Mouse (Mus musculus) adrenal gland, adult 8-10 months (tissue): ENCODE measurements at regions not wholly inside any gene's neighbourhood (a gene's known extent, or its start where the extent isn't known, plus 50 kb on each side); places are given as distances from the start of the nearest gene placed in this dataset.

Source experiments
- DNase-seq: peaks from one replicate; pipeline ENCODE4 v3.0.0; 2022

DNA sequence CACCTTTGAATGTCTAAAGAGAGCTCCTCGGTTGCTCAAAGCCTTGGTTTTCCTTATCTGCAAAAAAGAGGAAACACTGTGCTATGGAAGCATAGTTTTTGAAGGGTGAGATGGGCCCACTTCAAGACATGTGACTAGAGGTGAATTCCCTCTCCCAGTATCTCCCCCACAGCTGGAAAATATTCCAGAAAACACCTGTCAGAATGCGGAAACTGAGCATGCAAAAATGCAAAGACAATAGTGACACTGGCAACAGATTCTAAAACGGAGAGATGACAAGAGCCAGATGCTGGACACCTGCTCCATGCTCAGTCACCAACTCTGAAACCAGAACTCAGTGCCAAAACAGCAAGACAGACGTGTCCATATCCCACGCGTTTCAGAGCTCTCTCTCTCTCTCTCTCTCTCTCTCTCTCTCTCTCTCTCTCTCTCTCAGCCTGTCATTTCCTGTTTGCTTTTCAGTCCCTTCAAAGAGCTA is 117.5 kb upstream of the Itga4 start:
- DNase-seq = no peak

DNA sequence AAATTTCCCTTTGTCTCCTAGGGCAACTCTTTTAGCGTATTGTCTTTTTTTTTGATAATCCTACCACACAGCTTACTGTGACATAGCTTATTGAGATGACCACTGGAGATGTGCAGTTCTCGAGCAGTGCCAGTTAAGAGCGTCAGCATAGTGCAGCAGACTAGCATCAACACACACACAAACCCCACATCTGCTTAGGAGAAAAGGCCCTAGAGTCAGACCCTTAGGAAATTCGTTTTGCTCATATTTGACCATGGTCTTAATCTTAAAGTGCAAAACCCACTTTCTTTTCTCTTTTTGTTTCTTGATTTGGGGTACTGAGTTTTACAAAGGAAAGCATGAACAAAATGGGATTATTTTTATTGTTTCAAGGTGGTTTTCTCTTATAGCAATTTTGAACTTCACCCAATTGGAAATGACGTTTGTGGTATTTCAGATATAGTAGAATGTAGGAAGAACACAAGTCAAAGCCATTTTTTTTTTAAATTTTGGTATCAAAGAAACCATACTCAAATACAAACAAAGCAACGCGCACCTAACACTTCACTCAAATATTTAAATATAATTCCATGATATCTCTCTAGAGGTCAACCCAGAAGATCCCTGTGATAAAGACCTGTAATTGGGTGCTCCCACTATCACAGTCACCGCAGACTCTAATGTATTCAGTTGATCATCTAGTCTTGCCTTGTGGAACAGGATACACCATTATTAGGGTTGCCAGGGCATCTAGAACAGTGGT is 116.7 kb upstream of the Itga4 start:
- no peak for DNase-seq

DNA sequence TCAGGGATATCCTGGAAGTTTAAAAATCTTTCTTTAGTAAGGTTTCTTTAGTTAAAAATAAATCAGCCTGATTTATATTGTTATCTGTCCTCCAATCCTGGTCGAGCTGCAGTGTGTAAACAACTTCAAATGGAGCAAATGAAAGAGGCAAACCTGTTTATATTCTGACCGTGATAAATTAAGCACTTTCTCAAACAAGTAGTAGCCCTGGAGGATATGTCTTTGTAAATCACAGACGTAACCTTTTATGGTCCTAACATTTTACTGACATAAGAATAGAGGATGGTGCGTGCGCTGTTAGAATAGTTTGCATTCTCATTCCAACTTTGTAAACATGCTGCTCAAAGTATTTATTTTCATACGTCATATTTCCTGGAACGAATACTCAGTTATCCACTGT is 113.3 kb upstream of the Itga4 start:
- DNase-seq = no peak

DNA sequence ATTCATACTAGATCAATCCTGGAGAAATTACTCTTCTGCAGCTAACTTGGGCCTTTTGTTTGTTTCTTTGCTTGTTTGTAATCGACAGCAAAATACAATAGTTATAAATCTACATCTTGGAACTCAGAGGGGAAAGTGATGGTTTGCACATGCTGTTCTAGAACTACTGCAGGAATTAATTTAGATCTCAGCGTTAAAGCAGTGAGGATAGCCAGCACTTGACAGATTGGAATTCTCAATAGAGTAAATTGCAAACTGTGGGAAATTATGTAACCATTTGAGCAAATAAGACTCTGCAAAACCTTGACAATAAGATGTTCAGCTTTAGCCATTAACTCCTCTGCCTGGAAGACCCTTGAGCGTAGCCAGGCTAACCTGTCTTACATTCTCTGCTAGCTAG is 112.0 kb upstream of the Itga4 start:
- no peak for DNase-seq

DNA sequence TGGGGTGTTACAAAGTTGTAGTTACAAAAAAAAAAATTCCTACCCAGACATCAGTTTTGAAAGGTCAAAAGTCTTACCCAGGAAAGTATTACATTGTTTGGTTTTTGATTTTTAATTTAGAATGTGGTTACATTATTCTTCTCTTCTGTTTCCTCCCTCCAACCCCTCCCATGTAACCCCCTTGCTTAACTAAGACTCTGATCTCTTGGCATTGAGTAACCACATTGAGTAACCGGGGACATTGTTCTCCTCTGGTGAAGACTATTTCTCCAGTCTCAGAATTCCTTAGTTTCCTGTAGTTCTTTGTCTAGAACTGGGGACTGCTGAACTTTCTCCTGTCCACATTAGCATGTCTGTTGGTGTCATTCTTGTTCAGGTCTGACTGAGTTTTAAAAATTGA is 109.3 kb upstream of the Itga4 start:
- DNase-seq = no peak

DNA sequence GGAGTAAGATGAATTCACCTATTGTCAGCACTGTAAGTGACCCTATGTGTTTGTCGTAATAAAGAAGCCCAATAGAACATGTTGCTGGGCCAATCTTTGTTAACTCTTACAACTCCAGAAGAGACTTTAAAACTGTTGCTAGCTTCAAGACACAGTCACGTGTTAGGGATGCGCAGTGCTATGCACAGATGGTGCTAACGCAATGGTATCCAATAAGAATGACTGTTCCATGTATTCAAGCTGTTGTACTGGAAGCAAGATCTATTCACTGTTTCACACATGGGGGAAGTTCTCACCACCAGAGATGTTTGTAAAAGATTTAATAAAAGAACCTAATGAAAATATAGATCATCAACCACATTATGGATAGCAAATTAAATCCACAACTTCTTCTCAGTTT is 108.7 kb upstream of the Itga4 start:
- DNase-seq = no peak

DNA sequence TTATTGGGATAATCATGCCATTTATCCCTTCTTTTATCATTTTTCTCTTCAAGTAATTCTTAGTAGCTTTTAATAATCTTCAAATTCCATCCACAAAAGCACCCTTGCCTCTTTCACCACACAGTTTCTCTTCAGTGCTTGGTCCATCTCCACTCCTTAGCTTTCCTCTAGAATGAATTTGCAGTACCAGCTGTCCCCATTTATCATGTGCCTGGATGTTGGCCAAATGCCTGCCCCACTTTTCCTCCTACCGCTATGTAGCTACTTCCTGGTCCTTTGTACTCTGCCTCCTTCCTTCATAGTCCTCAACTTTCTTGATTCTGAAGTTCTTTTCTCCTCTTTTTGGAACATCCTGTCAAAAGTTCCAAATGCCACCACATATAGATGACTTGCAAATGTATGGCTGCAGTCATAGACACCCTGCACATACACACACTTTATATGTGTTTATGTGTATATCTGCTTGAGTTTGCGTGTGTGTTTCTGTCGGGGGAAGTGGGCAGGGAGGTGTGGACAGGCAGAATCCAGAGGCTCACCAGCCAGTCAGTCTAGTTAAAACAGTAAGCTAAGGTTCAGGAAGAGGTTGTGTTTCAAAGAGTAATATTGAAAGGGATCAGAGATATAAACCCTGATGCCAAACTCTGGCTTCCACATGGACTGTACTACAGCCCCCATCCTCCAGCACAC is 106.1 kb upstream of the Itga4 start:
- peak; percentile 17 for DNase-seq

DNA sequence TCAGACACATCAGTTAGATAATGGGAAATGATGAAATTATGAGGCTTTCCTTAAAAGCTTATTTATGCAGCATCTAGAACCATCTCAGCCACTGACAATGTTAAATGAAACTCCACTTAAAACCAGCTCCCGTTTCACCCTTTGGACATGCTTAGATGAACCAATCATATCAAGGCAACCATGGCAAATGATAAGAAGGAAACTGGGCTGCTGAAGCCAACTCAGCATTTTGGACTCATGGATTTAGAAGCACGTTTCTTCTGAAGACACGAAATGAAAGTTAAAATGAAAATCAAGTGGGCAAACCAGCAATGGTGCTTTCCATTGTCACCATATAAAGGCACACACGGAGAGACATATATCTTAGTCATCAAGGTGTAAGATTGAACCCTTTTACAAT is 103.6 kb upstream of the Itga4 start:
- no peak for DNase-seq

DNA sequence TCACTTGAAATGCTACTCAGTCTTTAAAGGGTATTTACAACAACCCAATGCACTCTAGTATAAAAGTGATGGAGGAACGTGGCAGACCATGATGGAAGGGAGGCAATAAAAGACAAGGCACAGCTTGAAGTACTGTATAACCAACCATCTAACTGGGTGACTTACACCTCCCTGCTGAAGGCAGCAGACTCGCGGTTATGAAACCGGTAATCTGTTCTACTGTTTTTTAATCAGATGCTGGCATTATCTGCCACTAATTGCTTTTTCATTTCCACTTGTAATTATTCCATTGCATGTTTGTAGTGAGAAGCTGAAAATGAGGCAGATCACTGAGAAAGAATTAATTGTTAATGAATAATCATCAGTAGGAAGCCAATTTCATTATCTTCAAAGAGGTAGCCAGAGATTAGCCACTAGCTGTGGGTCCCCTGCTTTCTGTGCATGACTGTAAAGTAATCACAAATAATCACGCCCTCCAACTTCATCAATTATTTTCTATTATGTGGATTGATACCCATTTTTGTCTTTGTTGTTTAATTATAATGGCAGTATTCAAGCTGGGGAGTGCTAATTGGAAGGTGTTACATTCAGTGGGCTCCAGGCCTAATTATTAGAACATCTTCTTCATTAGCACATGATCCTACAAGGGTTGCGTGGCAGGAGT is 103.1 kb upstream of the Itga4 start:
- DNase-seq = no peak

DNA sequence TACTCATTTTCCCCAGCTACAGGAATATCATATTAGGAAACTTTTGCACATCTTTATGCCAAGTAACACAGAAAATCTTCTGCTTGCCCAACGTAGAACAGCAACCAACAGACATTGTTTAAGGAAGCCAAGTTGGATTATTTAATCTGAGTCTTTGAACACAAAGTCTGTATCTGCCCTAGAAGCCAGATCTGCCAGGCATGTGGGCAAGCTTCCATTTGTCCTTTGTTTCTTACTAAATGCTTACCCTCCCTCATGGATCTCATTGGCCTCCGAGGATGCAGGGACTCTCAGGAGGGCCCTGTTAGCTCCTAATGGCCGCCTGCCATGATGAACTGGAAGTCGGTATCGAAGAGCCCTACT is 102.5 kb upstream of the Itga4 start:
- no peak for DNase-seq

DNA sequence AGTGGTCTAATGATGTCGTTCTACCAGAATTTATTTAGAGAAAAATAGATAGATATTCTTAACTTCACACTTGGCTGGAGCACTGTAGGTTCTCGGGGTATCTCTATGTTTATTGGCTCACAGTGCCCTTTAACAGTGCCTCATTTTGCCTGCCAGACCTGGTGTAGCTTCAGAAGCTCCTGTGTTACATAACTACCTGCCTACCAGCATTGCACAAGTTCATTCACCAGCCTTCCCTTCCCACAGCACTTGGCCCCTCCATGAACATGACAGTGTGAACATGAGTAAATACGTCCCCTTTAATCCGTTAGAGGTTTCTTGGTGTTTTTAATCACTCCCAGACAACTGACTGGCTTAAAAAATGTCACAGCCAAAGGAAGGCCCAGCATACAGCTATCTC is 102.2 kb upstream of the Itga4 start:
- DNase-seq = no peak

DNA sequence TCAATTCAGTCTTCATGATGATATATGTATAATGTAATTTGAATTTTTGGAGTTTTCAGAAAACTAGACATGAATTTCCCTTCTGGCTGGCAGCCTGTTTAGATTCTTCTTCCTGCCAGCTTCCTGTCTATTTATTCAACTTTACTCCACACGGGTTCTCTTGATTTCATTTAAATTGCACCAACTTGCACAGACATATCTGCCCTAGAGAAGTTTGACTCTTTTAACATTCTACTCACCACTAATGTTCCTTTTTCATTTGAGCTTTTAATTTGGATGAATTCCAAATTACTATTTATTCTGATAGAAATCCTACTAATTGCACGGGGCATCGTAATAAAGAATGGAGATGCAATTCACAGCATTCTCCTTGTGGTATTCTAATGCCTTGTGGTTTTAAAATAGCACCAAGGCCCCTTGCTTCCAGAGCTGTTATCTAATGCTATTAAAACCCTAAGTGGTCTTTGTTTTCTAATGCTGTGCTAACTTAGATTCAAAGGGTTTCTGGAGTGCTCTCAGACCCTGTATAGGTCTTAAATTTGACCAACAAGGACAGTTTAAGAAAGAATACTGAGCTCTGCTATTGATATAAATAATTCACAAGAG is 96.7 kb upstream of the Itga4 start:
- no peak for DNase-seq

DNA sequence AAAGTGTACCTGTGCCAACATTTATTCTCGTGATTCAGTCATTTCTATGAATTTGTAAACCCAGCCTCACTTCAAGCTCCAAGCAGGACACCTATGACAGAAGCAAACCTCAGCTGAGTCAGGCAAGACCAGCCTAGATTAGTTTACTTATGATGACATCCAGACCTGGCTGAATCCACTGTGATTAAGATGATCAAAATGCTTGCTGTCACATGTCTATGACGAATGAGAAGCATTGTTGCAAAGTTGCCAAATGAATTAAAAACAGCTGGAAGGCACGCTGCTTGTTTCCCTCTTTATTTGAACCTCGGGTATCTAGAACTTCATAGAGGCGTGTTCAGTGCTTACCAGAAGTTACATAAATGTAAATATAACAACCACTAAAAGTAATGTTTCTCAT is 95.9 kb upstream of the Itga4 start:
- DNase-seq = no peak

DNA sequence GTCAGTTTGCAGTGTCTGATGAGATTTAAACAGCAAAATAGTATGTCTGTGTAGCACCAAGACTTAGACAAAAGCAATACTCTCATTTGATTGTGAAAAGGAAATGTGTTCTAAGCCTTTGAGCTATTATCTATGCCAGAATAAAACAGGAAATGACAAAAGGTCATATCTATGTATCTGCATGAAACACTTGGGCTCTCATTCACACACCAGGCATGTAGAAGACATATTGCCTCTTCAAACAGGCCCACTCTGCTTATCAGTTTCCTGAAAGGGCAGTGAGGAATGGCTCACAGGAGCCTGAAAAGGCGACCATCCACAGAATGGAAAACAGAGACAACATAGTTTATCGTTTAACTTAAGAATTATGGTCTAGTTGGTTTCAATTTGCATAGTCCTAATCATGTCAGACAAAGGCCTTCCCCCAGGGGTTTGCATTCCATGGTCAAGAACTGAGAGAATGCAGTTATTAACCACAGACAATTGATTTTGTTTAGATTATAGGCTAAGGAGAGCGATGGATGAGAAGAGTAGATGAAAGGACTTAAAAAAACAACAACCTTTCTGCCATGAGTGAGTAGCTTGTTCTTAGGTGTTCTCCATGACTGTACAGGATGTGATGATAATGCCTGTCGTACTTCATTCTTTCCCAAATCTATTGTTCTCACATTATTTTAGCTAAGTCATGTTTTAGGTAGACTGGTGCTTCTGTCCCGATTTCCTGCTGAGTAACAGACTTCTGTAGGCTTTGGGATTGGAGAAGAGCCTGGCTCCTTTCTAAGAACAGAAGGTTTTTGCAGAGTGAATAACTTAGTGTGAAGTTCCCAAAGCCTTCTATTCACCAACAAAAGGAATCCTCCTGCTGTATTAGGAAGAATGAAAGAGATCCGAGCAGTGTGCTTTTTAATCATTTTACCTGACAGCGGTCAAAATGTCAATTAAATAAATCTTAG is 82.0 kb upstream of the Itga4 start:
- no peak for DNase-seq

DNA sequence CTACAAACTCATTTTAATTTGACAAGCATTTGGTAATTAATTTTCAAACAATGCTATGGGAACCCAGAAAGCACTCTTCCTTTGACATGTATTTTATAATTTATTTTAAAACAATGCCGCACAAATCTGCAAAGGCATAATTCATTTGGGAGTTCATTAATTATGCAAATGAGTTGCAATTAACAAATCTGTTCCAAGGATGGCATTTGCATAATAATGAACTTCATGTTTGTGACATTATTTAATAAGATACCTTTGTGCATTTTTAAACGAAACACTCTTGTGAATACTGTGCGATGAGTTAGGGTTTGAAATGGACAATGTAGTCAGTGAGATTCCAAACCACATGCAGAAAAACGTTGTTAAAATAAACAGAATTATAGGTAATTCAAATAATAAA is 80.9 kb upstream of the Itga4 start:
- DNase-seq = no peak

DNA sequence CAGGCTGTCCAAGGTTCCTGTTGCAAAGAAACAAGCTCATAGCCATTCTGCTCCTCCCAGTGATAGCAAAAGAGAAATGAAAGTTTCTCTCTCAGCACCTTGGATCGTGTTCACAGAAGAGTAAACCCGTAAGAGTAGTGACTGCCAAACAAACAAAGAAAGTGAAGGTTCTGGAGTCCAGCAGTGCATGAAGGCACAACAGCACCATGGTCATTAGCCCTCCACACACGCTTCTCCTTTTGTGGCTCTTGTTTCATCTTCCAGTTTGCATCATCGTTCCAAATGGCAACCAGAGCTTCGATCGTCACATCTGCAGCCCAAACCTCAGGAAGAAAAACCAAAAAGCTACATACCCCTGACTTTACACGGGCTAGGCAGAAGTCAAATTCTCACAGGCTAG is 74.4 kb upstream of the Itga4 start:
- DNase-seq = no peak

DNA sequence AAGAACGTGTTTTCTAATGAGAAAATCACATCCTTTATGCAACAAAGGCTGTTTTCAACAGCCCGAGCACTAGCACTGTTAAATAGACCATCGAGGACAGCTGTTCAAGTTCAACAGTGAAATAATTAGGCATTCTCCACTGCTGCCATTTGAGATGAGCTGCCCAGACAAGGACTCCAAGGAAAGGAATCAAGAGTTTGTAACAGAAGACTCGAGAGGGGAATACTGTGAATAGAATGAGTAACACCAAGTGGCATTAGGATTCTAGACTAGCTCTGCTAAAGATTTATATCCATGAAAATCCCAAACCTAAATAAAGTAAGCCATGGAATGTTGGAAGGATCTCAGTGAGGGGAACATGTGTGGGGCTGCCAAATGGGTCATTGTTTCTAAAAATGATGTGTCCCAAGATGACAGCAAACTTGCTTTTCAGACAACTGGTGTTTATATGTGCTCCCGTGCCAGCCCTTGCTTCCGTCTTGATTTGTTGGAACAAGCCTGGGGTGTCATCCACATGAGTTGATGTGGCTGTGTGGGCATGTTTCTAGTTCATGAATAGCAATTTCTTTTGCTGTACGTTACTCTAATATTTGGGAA is 72.1 kb upstream of the Itga4 start:
- DNase-seq = no peak

DNA sequence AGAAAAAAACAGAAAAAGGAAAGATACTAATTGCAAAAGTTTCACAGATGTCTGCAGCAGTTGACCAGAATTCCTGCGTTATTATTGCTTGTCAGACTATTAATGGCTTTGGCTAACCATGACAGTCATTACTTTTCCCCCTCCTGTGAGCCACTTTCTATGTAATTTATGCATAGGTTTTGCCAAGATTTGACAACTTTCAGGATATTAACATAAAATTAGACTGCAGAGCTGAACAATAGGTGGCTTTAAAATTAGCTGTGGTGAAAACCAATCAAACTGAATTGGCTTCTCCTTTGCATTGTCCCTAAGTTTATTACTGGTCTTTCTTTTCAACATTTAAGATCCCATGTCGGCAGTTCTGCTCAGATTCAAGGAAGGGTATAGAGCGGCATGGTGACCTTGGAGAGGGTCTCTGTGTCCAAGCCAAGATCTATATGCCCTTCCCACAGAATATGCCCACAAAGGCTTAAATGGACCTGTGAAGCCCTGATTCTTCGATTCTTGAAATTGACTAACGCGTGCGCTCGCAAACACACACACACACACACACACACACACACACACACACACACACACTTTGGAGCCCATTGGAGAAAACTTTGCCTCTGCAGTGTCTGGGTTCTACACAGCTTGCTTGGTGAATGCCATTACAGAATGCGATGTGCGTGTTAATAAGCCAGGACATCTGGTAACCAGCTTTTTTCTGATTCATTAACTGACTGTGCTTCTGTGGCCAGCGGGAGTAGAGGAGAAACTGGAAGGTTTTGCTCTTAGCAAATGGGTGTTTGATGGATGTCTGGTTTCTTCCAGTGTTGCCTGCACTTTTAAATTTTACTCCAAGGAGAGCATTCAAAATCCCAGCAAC is 69.8 kb upstream of the Itga4 start:
- no peak for DNase-seq

DNA sequence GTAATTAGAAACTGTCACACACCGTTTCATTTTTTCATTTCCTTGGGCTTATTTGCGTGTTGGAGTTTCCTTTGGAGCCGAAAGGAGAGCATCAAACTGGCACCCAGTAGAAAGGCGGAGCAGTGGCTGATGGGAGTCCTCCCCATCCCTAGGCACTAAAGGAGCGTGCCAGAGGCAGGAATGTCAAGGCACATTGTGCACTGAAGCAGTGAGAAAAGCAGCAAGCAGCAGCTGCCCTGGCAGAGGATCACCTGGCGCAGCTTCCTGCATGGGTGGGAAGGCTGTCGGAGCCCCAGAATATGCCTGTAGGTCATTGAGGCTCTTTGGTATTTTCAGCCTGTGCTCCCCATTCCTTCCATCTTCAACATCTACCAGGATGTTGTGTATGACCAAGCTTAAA is 68.3 kb upstream of the Itga4 start:
- DNase-seq = no peak

DNA sequence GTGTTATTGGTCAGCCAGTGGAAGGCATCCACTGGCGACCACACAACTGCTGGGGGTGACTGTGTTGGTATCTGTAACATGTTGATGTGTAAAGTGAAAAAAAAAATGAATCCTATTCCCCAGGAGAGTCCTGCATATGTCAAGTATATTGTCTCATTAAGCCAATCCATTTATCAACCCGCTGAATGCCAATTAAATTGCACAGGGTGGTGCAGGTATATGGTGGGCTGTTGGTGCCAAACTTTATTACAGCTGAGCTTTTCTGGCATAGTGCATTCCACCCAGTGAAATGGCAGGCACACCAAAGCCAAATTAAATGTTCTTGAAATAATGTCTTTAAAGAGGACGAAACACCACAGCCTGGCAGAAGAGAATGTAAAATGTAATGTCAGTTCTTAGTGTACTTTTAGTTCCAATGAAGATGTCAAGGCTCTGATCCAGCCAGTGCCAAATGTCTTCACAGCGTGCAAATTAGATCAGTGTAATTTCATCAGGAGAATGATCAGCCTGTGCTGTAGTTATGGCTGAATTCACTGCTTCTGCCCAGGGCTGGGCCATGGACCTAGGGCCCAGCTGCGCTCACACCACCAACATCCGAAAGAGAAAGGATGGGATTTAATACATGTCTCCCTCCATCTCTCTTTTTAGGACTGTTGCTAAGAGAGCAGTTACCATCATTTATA is 66.6 kb upstream of the Itga4 start:
- DNase-seq = no peak
